Comparison of ENCODE assay signal across 16 mouse cellular contexts in genomic region chr12:7853876-7854275, GRCm38 (mm10).
DNase-seq lines count a peak whose midpoint lies in the region; ATAC-seq and TF ChIP-seq lines count a peak whose summit lies in the region.
"Had no signal": no experiment of that assay in that cellular context is flagged by ENCODE, and none has a peak within 500 bp of the region (broad histone marks: within the 10 kb centered on the region; RNA-seq: fewer than 3 reads in every experiment).

No protein-coding gene starts in this region.

- H3K36me3 ChIP-seq in hindbrain, embryonic 16.5 days (ENCODE audit: control insufficient read depth, insufficient read depth, low read length), result no peaks in the 10 kb centered on the region
- no peaks in the 10 kb centered on the region for H3K36me3 ChIP-seq in hindbrain, embryonic 11.5 days (ENCODE audit: control insufficient read depth, insufficient read depth, low read length)
- H3K36me3 ChIP-seq: forebrain, embryonic 12.5 days; heart, embryonic 15.5 days; intestine, embryonic 15.5 days; neural tube, embryonic 13.5 days had no signal

- H3K27me3 ChIP-seq in hindbrain, embryonic 16.5 days (replicated peaks; ENCODE audit: control insufficient read depth, insufficient read depth, low read length), result no peaks in the 10 kb centered on the region
- no peaks in the 10 kb centered on the region for H3K27me3 ChIP-seq in hindbrain, embryonic 11.5 days (ENCODE audit: control insufficient read depth, insufficient read depth, low read length)
- H3K27me3 ChIP-seq: CH12.LX; forebrain, embryonic 12.5 days; heart, embryonic 15.5 days; intestine, embryonic 15.5 days; neural tube, embryonic 13.5 days had no signal

- H3K4me3 ChIP-seq in hindbrain, embryonic 16.5 days (ENCODE audit: low read length), result no peak overlapping the region
- H3K4me3 ChIP-seq in hindbrain, embryonic 11.5 days (ENCODE audit: low read depth, low read length), result no peak overlapping the region
- H3K4me3 ChIP-seq in left cerebral cortex, adult 2 months, result no peak overlapping the region
- H3K4me3 ChIP-seq: forebrain, embryonic 12.5 days; heart, embryonic 15.5 days; intestine, embryonic 15.5 days; neural tube, embryonic 13.5 days had no signal

- no peak overlapping the region for H3K9ac ChIP-seq in hindbrain, embryonic 16.5 days (ENCODE audit: low read depth, low read length)
- H3K9ac ChIP-seq in hindbrain, embryonic 11.5 days (ENCODE audit: low read depth, low read length), result no peak overlapping the region
- H3K9ac ChIP-seq: forebrain, embryonic 12.5 days; heart, embryonic 15.5 days; intestine, embryonic 15.5 days; liver, embryonic 14.5 days; neural tube, embryonic 13.5 days had no signal

- intact Hi-C loops in left cerebral cortex, adult 2 months (cut with DNase I), result no loop called here
- intact Hi-C loops in left cerebral cortex, postnatal 14 days (cut with DNase I), result no loop called here

- 0 out of 2 replicates have a peak, but pooled peaks have one; percentile 64 for ATAC-seq in hindbrain, embryonic 16.5 days
- ATAC-seq in hindbrain, embryonic 11.5 days (ENCODE audit: low FRiP score), result no peak
- ATAC-seq: intestine, embryonic 15.5 days had no signal

- DNase-seq in hindbrain, embryonic 11.5 days (ENCODE audit: low spot score), result no peak
- no peak for DNase-seq in left cerebral cortex, adult 2 months (ENCODE audit: extremely low spot score in 1 of 2, low spot score in 2 of 2)
- no peak for DNase-seq in left cerebral cortex, adult 8-10 months (ENCODE audit: low spot score in 2 of 2)
- DNase-seq in brain, embryonic 14.5 days (ENCODE audit: low read depth), result peak; percentile 81
- DNase-seq in left cerebral cortex, postnatal 14 days (ENCODE audit: low spot score in 2 of 2), result peak; percentile 39 to 47
- DNase-seq in thymus, postnatal 0 days (ENCODE audit: low spot score), result no peak
- DNase-seq in urinary bladder, postnatal 10 days (ENCODE audit: low spot score), result no peak
- DNase-seq: adrenal gland, adult 8-10 months; cerebellum, adult 11 months had no signal

- peak; percentile 60 for TF ChIP-seq CTCF in left cerebral cortex, adult 2 months (IDR thresholded peaks at IDR 0.05)
- peak; percentile 38; the same call in 1 of the 2 replicates for TF ChIP-seq CTCF in brain, embryonic 14.5 days (IDR thresholded peaks at IDR 0.05; ENCODE audit: borderline replicate concordance, extremely low read depth, insufficient read depth, insufficient read length)

- no peaks in the 10 kb centered on the region for H3K4me1 ChIP-seq in hindbrain, embryonic 16.5 days (ENCODE audit: control insufficient read depth, insufficient read depth, low read depth, low read length)
- H3K4me1 ChIP-seq in hindbrain, embryonic 11.5 days (replicated peaks; ENCODE audit: control insufficient read depth, insufficient read depth, low read length), result no peaks in the 10 kb centered on the region
- H3K4me1 ChIP-seq: forebrain, embryonic 12.5 days; heart, embryonic 15.5 days; intestine, embryonic 15.5 days; neural tube, embryonic 13.5 days had no signal

- H3K4me2 ChIP-seq in hindbrain, embryonic 16.5 days (ENCODE audit: low read length), result no peak overlapping the region
- H3K4me2 ChIP-seq in hindbrain, embryonic 11.5 days (replicated peaks; ENCODE audit: low read depth, low read length), result no peak overlapping the region
- H3K4me2 ChIP-seq: forebrain, embryonic 12.5 days; heart, embryonic 15.5 days; intestine, embryonic 15.5 days; neural tube, embryonic 13.5 days had no signal

- WGBS in hindbrain, embryonic 16.5 days, result 55% methylated on average over 2 of the region's 2 CpGs
- 86% methylated on average over 2 of the region's 2 CpGs for WGBS in hindbrain, embryonic 11.5 days

- no peak for TF ChIP-seq POLR2A in brain, embryonic 14.5 days (IDR thresholded peaks at IDR 0.05; ENCODE audit: borderline replicate concordance, extremely low read depth, insufficient read depth, insufficient read length, poor library complexity, severe bottlenecking)

- no peak overlapping the region for H3K27ac ChIP-seq in hindbrain, embryonic 16.5 days (ENCODE audit: low read depth, low read length)
- H3K27ac ChIP-seq in hindbrain, embryonic 11.5 days (ENCODE audit: low read depth, low read length), result no peak overlapping the region
- H3K27ac ChIP-seq in left cerebral cortex, adult 2 months, result no peak overlapping the region
- H3K27ac ChIP-seq: forebrain, embryonic 12.5 days; heart, embryonic 15.5 days; intestine, embryonic 15.5 days; liver, embryonic 14.5 days; neural tube, embryonic 13.5 days had no signal

- H3K9me3 ChIP-seq in hindbrain, embryonic 16.5 days (ENCODE audit: control insufficient read depth, low read length), result no peaks in the 10 kb centered on the region
- H3K9me3 ChIP-seq in hindbrain, embryonic 11.5 days (ENCODE audit: control insufficient read depth, low read length), result no peaks in the 10 kb centered on the region
- H3K9me3 ChIP-seq: forebrain, embryonic 12.5 days; heart, embryonic 15.5 days; intestine, embryonic 15.5 days; neural tube, embryonic 13.5 days had no signal

Comparison
In these comparisons a context has a peak if more than half of its experiments do, and no peak if none do; other contexts are left out.
1. DNase-seq: peak in brain, embryonic 14.5 days (single experiment) and left cerebral cortex, postnatal 14 days (2 of 2); none in hindbrain, embryonic 11.5 days (single experiment), left cerebral cortex, adult 2 months (0 of 2), left cerebral cortex, adult 8-10 months (0 of 2), thymus, postnatal 0 days (single experiment) and urinary bladder, postnatal 10 days (single experiment).